Mouse (Mus musculus) neutrophil, adult 5-6 weeks (primary cell): ENCODE data around the gene Stxbp6. TPM values are rescaled to one million over a fixed set of nuclear protein-coding genes. Genes with fewer than 3 reads are reported as not detected.

Experiments used
- ATAC-seq: fragments of 151-379, 151-347 bp; 2 replicates; pipeline ENCODE4 v1.8.0; 2017; ENCODE audit warnings: mild to moderate bottlenecking, moderate TSS enrichment; ENCODE audit not compliant: insufficient number of reproducible peaks, poor library complexity, low FRiP score, severe bottlenecking; ENCODE audit errors: extremely low read depth
- total RNA-seq: library from RNA; stranded (forward); fragments of 200-1000 nt; gene quantifications from 2 replicates; pipeline ENCODE4 v1.2.3, GENCODE M21; 2017

Stxbp6 gene
- total RNA-seq, 1 experiment from 2014 or later = 3.7 TPM

- ATAC-seq = no peak
Measured at GRCm38 (mm10) chr12:45009984-45010611, 64.4 kb downstream of the Stxbp6 start.

DNA sequence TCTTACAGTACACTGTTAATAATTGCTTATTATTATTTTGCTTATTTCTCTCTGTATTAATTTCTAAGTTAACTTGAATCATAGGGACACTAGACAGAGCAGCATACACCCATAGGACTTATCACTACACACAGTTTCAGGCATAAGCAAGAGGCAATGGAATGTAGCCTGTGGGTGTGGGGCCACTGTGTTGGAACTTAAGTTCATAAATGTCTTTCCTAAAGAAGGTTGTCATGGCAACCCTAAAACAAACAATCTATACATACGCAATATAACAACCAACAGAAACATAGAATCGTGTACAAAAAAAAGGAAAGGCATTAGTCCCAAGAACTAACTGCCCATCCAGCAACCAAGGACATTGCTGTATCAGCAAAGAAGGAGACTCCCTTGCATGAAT lies 67.9 kb downstream of the Stxbp6 start:
- ATAC-seq = no peak

DNA sequence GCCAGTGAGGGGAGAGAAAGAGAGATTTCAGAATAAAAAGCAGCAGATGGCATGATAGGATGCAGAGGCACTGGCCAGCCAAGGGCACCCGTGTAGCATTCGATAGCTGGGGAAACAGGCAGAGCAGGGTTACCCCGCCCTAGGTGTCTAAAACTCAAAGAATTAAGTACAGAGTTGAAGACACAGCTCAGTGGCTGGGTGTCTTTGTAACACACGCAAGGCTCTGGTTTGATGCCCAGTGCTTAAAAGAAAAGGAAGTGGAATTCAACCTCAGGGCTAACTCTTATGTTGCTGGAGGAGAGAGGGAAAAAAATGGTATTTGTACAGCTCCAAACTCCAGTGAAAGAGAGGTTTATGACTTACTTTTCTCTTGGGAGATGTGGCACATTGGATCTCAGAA lies 68.5 kb downstream of the Stxbp6 start:
- no peak for ATAC-seq

GRCm38 (mm10) chr12:45001996-45002395 lies 72.5 kb downstream of the Stxbp6 start:
- ATAC-seq = no peak

DNA sequence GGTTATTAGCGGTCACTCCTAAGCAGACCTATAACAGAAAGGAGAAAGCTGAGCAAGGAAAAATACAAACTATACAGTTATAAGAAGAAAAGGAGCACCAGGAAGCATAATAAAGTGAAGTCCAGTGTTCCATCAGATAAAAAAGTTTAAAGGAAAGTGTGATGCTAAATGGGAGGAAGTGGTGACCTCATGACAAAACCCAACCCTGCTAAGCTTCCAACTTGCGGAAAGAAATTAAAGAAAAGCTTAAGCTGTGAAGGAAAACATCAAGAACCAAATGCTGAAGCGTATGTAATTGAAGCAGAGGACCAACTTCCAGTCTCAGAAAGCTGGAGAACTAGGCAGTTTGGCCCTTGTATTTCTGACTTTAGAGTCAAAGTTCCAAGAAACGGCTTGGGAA lies 77.1 kb downstream of the Stxbp6 start:
- ATAC-seq = no peak

DNA sequence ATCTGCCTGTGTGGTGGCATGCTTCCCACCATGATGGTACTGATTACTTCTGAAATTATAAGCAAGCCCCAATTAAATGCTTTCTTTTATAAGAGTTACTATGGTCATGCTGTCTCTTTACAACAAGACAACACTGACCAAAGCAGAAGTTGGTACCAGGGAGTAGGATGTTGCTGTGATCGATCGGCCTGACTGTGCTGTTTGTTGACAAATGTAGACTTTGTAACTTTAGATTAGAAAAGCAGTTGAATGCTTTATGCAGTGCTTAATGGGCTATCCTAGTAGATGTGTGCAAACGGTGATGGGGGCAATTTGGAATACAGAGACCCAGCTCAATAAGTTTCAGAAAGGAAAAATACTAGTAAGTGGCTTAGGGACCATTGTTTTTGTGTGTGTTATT lies 77.6 kb downstream of the Stxbp6 start:
- ATAC-seq = no peak

DNA sequence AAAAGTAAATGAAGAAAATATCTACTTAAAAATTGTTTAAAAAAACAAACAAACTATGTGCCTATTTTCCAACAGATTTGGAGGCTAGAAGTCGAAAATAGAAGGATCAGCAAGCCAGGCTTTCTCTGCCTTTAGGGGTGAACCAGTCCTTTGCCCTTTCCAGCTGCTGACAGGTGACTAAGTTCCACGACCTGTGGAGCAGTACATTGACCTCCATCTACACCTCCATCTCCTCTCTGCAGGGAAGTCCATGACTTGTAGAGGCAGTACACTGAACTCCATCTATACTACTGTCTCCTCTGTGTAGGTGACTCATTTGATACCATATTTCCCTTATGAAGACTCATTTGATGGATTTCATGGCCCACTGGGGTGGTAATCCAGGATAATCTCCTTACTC lies 78.2 kb downstream of the Stxbp6 start:
- ATAC-seq = no peak

GRCm38 (mm10) chr12:44993391-44993790 lies 81.1 kb downstream of the Stxbp6 start:
- ATAC-seq = no peak

- ATAC-seq = no peak
Measured at GRCm38 (mm10) chr12:44992847-44993246, 81.7 kb downstream of the Stxbp6 start.

GRCm38 (mm10) chr12:44990379-44990778 lies 84.1 kb downstream of the Stxbp6 start:
- ATAC-seq = no peak

- no peak for ATAC-seq
Measured at GRCm38 (mm10) chr12:44989011-44989410, 85.5 kb downstream of the Stxbp6 start.

DNA sequence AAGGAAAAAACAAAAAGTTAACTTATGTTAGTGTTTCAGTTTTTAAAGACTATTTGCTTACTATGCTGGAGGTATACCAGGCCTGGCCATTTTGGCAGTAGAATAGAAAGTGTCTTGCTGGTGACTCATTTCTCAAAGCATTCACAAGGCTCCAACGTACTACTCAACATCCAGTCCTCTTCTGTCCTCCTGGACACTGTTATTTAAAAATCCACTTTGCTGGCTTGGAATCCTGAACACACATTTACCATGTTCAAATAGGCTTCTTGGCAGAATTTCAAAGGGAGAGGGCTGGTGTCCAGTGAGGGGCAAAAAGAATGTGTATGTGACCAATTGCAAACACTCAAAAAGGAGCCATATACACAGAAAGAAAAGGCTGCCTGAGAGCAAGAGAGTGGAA lies 86.7 kb downstream of the Stxbp6 start:
- ATAC-seq = no peak

GRCm38 (mm10) chr12:44979316-44979848 lies 95.1 kb downstream of the Stxbp6 start:
- ATAC-seq = no peak

DNA sequence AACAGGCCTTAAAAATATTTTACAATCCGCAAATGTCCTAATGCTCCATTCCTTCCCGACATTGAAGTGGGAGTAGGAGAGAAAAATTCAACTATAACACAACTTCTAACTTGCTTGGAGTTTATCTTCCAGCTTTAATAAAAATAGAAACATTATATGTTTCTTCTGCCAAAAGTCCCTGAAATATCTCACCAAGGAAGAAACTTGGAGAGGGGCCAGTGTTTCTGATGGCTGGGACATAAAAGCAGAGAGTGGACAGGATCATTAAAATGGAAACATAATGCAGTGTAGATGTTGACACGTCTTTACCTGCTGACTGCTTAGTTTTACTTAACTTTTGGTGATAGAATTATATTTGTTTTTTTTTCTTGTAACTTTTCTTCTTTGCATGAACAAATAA lies 99.2 kb downstream of the Stxbp6 start:
- ATAC-seq = no peak

GRCm38 (mm10) chr12:44971477-44971876 lies 103.0 kb downstream of the Stxbp6 start:
- ATAC-seq = no peak

DNA sequence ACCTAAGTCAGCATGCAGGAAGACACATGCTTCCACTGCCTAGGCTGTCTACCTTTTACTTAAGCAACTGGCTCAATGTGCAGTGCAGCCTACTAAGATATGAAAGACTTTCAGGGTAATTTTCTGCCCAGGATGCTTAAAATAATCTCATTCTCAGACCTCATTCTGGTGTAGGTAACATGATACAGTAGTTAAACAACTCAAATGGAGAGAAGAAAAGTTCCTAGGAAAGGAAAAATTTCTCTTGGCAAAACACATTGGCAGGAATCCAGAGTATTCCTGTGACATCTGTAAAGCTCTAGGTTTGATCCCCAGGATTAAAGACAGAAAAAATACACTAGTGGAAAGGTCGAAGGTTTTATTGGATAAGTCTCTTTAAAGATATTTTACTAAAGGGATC lies 107.1 kb downstream of the Stxbp6 start:
- ATAC-seq = no peak

- no peak for ATAC-seq
Measured at GRCm38 (mm10) chr12:44957474-44957873, 117.0 kb downstream of the Stxbp6 start.

DNA sequence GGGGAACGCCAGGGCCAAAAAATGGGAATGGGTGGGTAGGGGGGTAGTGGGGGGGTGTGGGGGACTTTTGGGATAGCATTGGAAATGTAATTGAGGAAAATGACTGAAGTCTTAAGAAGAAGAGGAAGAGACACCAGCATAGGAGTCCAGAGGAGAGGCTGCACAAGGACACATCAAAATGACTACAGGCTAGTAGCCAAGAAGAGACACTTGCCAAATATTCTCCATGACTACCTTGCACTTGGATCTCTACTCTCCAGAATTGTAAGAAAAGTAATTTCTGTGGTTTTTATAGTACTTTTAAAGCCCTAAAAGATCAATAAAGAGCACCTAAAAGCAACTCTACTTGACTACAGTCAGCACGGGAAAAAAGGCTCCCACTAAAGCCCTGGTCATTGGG lies 121.4 kb downstream of the Stxbp6 start:
- ATAC-seq = no peak

GRCm38 (mm10) chr12:44952072-44952471 lies 122.4 kb downstream of the Stxbp6 start:
- no peak for ATAC-seq

GRCm38 (mm10) chr12:44950559-44950958 lies 124.0 kb downstream of the Stxbp6 start:
- ATAC-seq = no peak

GRCm38 (mm10) chr12:44947823-44948222 lies 126.7 kb downstream of the Stxbp6 start:
- ATAC-seq = no peak
